Mouse (Mus musculus): ENCODE measurements around the gene Gm43518. TPM values are rescaled to one million over a fixed set of nuclear protein-coding genes. Genes with fewer than 3 reads are reported as not detected.

The Gm43518 gene
- total and polyA plus RNA-seq, 3 experiments, result 2.1 to 3.6 TPM; not detected in 1

DNA sequence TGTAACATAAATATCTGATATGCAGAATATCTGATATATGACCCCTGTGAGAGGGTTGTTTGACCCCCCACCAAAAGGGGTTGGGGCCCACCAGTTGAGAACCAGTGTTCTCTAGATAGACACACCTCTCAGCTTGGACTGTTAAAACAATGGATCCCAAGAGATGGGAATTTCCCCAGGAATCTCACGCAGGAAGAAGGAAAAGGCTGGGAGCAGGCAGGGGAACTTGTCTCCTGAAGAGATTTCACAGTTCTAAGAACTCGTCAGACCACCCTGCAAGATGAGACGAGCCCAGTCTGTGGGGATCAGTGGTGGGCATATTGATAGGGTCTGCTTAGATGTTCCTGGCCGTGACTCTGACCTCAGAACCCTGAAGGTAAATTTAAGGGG is 52.8 kb downstream of the Gm43518 start:
- H3K4me1 ChIP-seq (ENCODE audit: control insufficient read depth in 1 of 2, insufficient read depth in 2 of 2, low read length in 2 of 2), result peaks cover 0 to 1% of the 10 kb centered on the region in 2 experiments; a peak in 1 of 4 replicates

DNA sequence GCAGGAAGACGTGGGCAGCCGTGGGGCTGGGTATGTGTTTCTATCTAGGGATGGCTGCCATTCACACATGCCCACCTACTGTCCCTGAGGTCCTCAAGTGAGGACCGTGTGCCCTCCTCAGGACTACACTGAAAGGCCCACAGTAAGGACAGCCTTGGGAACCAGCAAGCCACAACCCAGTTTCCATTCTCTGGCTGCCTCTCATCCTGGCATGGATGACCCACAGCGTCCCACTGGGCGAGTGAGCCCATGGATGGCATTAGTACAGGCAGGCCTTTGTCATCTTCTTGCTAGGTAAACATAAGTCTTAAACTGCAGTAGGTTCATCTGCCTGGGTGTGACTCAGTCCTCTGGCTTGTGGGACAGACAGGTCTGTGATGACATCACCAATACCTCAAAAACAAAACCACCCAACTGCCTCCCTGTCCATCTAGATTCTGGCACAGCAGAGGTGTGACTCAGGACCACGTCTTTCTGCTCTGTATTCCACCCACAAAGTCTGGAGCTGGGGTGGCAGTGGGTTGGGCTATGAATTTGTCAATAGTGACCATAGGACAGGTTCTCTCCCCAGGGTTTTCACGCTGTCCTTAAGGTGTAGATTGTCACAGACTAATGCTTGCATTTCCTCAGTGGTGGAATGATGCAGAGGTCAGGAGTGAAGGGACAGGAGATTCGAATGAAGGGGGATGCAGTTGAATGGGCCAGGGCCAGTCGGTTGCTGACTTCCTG is 53.5 kb downstream of the Gm43518 start:
- TF ChIP-seq E2F4 (IDR thresholded peaks at IDR 0.05; ENCODE audit: borderline replicate concordance, low read depth, low read length) (no peak), MYC (IDR thresholded peaks at IDR 0.05; ENCODE audit: low read depth, low read length) (no peak), CTCF (IDR thresholded peaks at IDR 0.05 in 2 of 3, conservative IDR thresholded peaks at IDR 0.05 in 1 of 3; ENCODE audit: control insufficient read depth in 1 of 3, insufficient read depth in 1 of 3, low read depth in 2 of 3, low read length in 3 of 3, poor library complexity in 1 of 3, severe bottlenecking in 1 of 3) (no peak), USF1 (IDR thresholded peaks at IDR 0.05; ENCODE audit: low read depth, low read length) (no peak), ZC3H11A (IDR thresholded peaks at IDR 0.05; ENCODE audit: low read depth, low read length) (no peak), MYB (IDR thresholded peaks at IDR 0.05; ENCODE audit: low read depth, low read length) (no peak), NRF1 (IDR thresholded peaks at IDR 0.05; ENCODE audit: insufficient read depth, low read depth, low read length, poor library complexity, severe bottlenecking) (no peak), POLR2AphosphoS5 (IDR thresholded peaks at IDR 0.05; ENCODE audit: borderline replicate concordance, low read depth, low read length) (no peak), BHLHE40 (IDR thresholded peaks at IDR 0.05; ENCODE audit: borderline replicate concordance, low read depth, low read length) (no peak), MAFK (IDR thresholded peaks at IDR 0.05; ENCODE audit: borderline replicate concordance, low read depth, low read length) (no peak), USF2 (IDR thresholded peaks at IDR 0.05; ENCODE audit: borderline replicate concordance in 1 of 2, insufficient read depth in 1 of 2, low read depth in 1 of 2, low read length in 2 of 2) (no peak), ETS1 (IDR thresholded peaks at IDR 0.05; ENCODE audit: low read depth, low read length) (no peak), GATA1 (IDR thresholded peaks at IDR 0.05; ENCODE audit: low read depth, low read length) (no peak), MEF2A (IDR thresholded peaks at IDR 0.05; ENCODE audit: extremely low read depth, insufficient replicate concordance, low read depth, low read length, poor library complexity, severe bottlenecking) (no peak), SMC3 (IDR thresholded peaks at IDR 0.05; ENCODE audit: low read depth, low read length) (no peak), MAX (IDR thresholded peaks at IDR 0.05; ENCODE audit: low read length) (no peak)
- DNase-seq (ENCODE audit: low read depth, low spot score), result no peak
- no peaks in the 10 kb centered on the region for H3K36me3 ChIP-seq (ENCODE audit: control insufficient read depth in 1 of 2, insufficient read depth in 2 of 2, low read length in 2 of 2)
- no peak overlapping the region for H3K9ac ChIP-seq (ENCODE audit: control insufficient read depth, low read depth, low read length, poor library complexity, severe bottlenecking)
- H3K79me2 ChIP-seq (ENCODE audit: control insufficient read depth, insufficient read depth, low read length, poor library complexity), result peaks cover 2% of the 10 kb centered on the region; the same call in 1 of the 2 replicates
- no peaks in the 10 kb centered on the region; a peak in 1 of 4 replicates for H3K4me1 ChIP-seq (ENCODE audit: control insufficient read depth in 1 of 2, insufficient read depth in 2 of 2, low read length in 2 of 2)
- no peaks in the 10 kb centered on the region for H3K27me3 ChIP-seq (ENCODE audit: control insufficient read depth in 1 of 2, insufficient read depth in 2 of 2, low read length in 2 of 2)
- no peak overlapping the region for H3K27ac ChIP-seq (ENCODE audit: control insufficient read depth, low read depth, low read length)
- no peaks in the 10 kb centered on the region for H3K9me3 ChIP-seq (replicated peaks; ENCODE audit: insufficient read depth, low read length)
- H3K4me3 ChIP-seq (ENCODE audit: control insufficient read depth in 1 of 2, insufficient read depth in 1 of 2, low read depth in 2 of 2, low read length in 2 of 2), result no peak overlapping the region

More for the DNA sequence above, 52.8 kb downstream of the Gm43518 start:
- DNase-seq (ENCODE audit: low read depth, low spot score), result no peak
- Histone ChIP-seq H3K27ac (ENCODE audit: control insufficient read depth, low read depth, low read length) (no peak overlapping the region), H3K4me3 (ENCODE audit: control insufficient read depth in 1 of 2, insufficient read depth in 1 of 2, low read depth in 2 of 2, low read length in 2 of 2) (no peak overlapping the region), H3K79me2 (ENCODE audit: control insufficient read depth, insufficient read depth, low read length, poor library complexity) (peaks cover 3% of the 10 kb centered on the region; the same call in 1 of the 2 replicates), H3K9me3 (replicated peaks; ENCODE audit: insufficient read depth, low read length) (no peaks in the 10 kb centered on the region), H3K36me3 (ENCODE audit: control insufficient read depth in 1 of 2, insufficient read depth in 2 of 2, low read length in 2 of 2) (no peaks in the 10 kb centered on the region; a peak in 1 of 4 replicates), H3K9ac (ENCODE audit: control insufficient read depth, low read depth, low read length, poor library complexity, severe bottlenecking) (no peak overlapping the region), H3K27me3 (ENCODE audit: control insufficient read depth in 1 of 2, insufficient read depth in 2 of 2, low read length in 2 of 2) (no peaks in the 10 kb centered on the region)
- TF ChIP-seq CHD1 (IDR thresholded peaks at IDR 0.05; ENCODE audit: low read depth, low read length) (no peak), ZC3H11A (IDR thresholded peaks at IDR 0.05; ENCODE audit: low read depth, low read length) (no peak), POLR2AphosphoS5 (IDR thresholded peaks at IDR 0.05; ENCODE audit: borderline replicate concordance, low read depth, low read length) (no peak), MAX (IDR thresholded peaks at IDR 0.05; ENCODE audit: low read length) (no peak), RAD21 (IDR thresholded peaks at IDR 0.05; ENCODE audit: low read depth, low read length) (no peak), SMC3 (IDR thresholded peaks at IDR 0.05; ENCODE audit: low read depth, low read length) (no peak), MEF2A (IDR thresholded peaks at IDR 0.05; ENCODE audit: extremely low read depth, insufficient replicate concordance, low read depth, low read length, poor library complexity, severe bottlenecking) (no peak), CHD2 (IDR thresholded peaks at IDR 0.05; ENCODE audit: low read length) (no peak), ELF1 (IDR thresholded peaks at IDR 0.05; ENCODE audit: low read depth, low read length) (no peak), POLR2AphosphoS2 (IDR thresholded peaks at IDR 0.05; ENCODE audit: low read length) (no peak), BHLHE40 (IDR thresholded peaks at IDR 0.05; ENCODE audit: borderline replicate concordance, low read depth, low read length) (no peak), KAT2A (conservative IDR thresholded peaks at IDR 0.05; ENCODE audit: low read depth, low read length) (no peak), RCOR1 (IDR thresholded peaks at IDR 0.05; ENCODE audit: low read depth, low read length) (no peak), SIN3A (IDR thresholded peaks at IDR 0.05; ENCODE audit: low read length) (no peak), USF2 (IDR thresholded peaks at IDR 0.05; ENCODE audit: borderline replicate concordance in 1 of 2, insufficient read depth in 1 of 2, low read depth in 1 of 2, low read length in 2 of 2) (no peak), MYB (IDR thresholded peaks at IDR 0.05; ENCODE audit: low read depth, low read length) (no peak), EP300 (IDR thresholded peaks at IDR 0.05; ENCODE audit: low read depth in 1 of 2, low read length in 2 of 2) (no peak), USF1 (IDR thresholded peaks at IDR 0.05; ENCODE audit: low read depth, low read length) (no peak)

All from MEL (cell line).